Mouse (Mus musculus) midbrain, embryonic 14.5 days (tissue): ENCODE data around the gene Camk1d. TPM values are rescaled to one million over a fixed set of nuclear protein-coding genes. Genes with fewer than 3 reads are reported as not detected.
"Not testable (repeated sequence)": the region's sequence is repeated elsewhere in the genome, so short reads cannot be mapped to it uniquely, and the experiment has no call there.

ENCODE experiments used
- ATAC-seq: fragments of 200-750 bp; cut with Nextera tagmentation; 2 replicates; pipeline ENCODE4 v1.8.0; 2017; ENCODE audit warnings: moderate number of reproducible peaks, moderate library complexity; ENCODE audit not compliant: low FRiP score, low TSS enrichment
- DNase-seq: peaks from one replicate; pipeline ENCODE4 v3.0.0-alpha.2; 2015
- H3K27ac ChIP-seq: fragments of 300-500 bp; sonication (generic); replicated peaks from 2 replicates; pipeline ENCODE4 v1.5.1; 2014; ENCODE audit warnings: mild to moderate bottlenecking, low read depth, low read length, moderate library complexity
- H3K27me3 ChIP-seq: fragments of 300-500 bp; sonication (generic); 2 replicates; pipeline ENCODE4 v1.6.1; 2014; ENCODE audit warnings: low read length, control low read depth, mixed read lengths; ENCODE audit not compliant: control insufficient read depth, insufficient read depth
- H3K36me3 ChIP-seq: fragments of 300-500 bp; sonication (generic); 2 replicates; pipeline ENCODE4 v1.6.1; 2014; ENCODE audit warnings: low read length, control low read depth; ENCODE audit not compliant: control insufficient read depth, insufficient read depth
- H3K4me1 ChIP-seq: fragments of 300-500 bp; sonication (generic); 2 replicates; pipeline ENCODE4 v1.6.1; 2014; ENCODE audit warnings: mild to moderate bottlenecking, antibody characterized with exemption, low read length, control low read depth; ENCODE audit not compliant: control insufficient read depth, insufficient read depth
- H3K4me2 ChIP-seq: fragments of 300-500 bp; sonication (generic); 2 replicates; pipeline ENCODE4 v1.6.1; 2014; ENCODE audit warnings: mild to moderate bottlenecking, low read length, moderate library complexity
- H3K4me3 ChIP-seq: fragments of 300-500 bp; sonication (generic); replicated peaks from 2 replicates; pipeline ENCODE4 v1.5.1; 2014; ENCODE audit warnings: low read depth, low read length
- H3K9ac ChIP-seq: fragments of 300-500 bp; sonication (generic); replicated peaks from 2 replicates; pipeline ENCODE4 v1.6.1; 2014; ENCODE audit warnings: mild to moderate bottlenecking, low read length, moderate library complexity
- H3K9me3 ChIP-seq: fragments of 300-500 bp; sonication (generic); 2 replicates; pipeline ENCODE4 v1.6.1; 2016; ENCODE audit warnings: low read length, control low read depth, mixed read lengths; ENCODE audit not compliant: control insufficient read depth
- WGBS: fragments of 180-500 bp; shearing (Covaris S2); extraction: QIAGEN DNeasy Blood & Tissue Kit; methylation state at CpG from one replicate; pipeline ENCODE4 v1.1.7; 2014; 5-methylcytosine and 5-hydroxymethylcytosine counted together
- polyA plus RNA-seq: library from polyadenylated mRNA; unstranded; fragments of >200 nt; fragmentation: Nextera tagmentation; extraction: Ambion mirVana; gene quantifications from 2 replicates; pipeline ENCODE4 v1.2.1, GENCODE M21; 2014

The Camk1d gene
- polyA plus RNA-seq, 1 experiment from 2014 or later, result 6.0 TPM

GRCm38 (mm10) chr2:5392470-5392869, 321.8 kb downstream of the Camk1d start:
- no peak overlapping the region for H3K27ac ChIP-seq
- no peak overlapping the region for H3K4me3 ChIP-seq
- H3K9me3 ChIP-seq, result no peaks in the 10 kb centered on the region
- H3K4me1 ChIP-seq, result no peaks in the 10 kb centered on the region
- no peak overlapping the region for H3K4me2 ChIP-seq
- WGBS, result 94% methylated on average over 4 of the region's 4 CpGs
- H3K36me3 ChIP-seq, result no peaks in the 10 kb centered on the region
- H3K9ac ChIP-seq, result no peak overlapping the region
- no peak for ATAC-seq
- H3K27me3 ChIP-seq, result no peaks in the 10 kb centered on the region
- DNase-seq, result no peak

DNA sequence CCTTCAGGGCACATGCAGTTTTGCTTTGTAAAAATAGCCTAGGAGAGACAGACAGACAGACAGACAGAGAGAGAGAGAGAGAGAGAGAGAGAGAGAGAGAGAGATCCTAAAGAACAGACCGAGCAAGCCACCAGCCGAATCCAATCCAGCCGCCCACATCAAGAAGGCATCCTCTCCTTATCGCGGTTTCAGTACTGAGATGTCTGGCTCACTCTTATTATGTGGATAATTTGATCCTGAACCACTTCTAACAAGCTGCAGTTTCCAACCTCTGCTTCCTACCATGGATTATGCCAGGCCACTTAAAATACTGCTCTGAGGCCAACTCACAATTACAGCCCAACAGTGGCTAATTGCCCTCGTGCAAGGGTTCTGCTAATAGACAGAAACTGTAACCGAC, 325.9 kb downstream of the Camk1d start:
- no peak for ATAC-seq

GRCm38 (mm10) chr2:5381712-5382710, 332.3 kb downstream of the Camk1d start:
- Histone ChIP-seq H3K4me2 (no peak overlapping the region), H3K27me3 (no peaks in the 10 kb centered on the region), H3K27ac (peak overlapping the region; percentile 63), H3K4me3 (no peak overlapping the region), H3K9ac (no peak overlapping the region), H3K36me3 (no peaks in the 10 kb centered on the region), H3K4me1 (peaks cover 25% of the 10 kb centered on the region), H3K9me3 (no peaks in the 10 kb centered on the region)
- ATAC-seq (peak; percentile 32; the same call in 1 of the 2 replicates), DNase-seq (peak; percentile 70)
- 18% methylated on average over 12 of the region's 12 CpGs for WGBS

More for the DNA sequence above, 325.9 kb downstream of the Camk1d start:
- no peak overlapping the region for H3K9ac ChIP-seq
- H3K9me3 ChIP-seq, result no peaks in the 10 kb centered on the region
- no peaks in the 10 kb centered on the region for H3K4me1 ChIP-seq
- DNase-seq, result no peak
- no peaks in the 10 kb centered on the region for H3K36me3 ChIP-seq
- 93% methylated on average over 7 of the region's 7 CpGs for WGBS
- no peak overlapping the region for H3K27ac ChIP-seq
- no peaks in the 10 kb centered on the region for H3K27me3 ChIP-seq
- H3K4me2 ChIP-seq, result no peak overlapping the region
- no peak overlapping the region for H3K4me3 ChIP-seq

GRCm38 (mm10) chr2:5380973-5381372, 333.3 kb downstream of the Camk1d start:
- H3K4me2 ChIP-seq, result no peak overlapping the region
- no peaks in the 10 kb centered on the region for H3K9me3 ChIP-seq
- ATAC-seq (no peak), DNase-seq (no peak)
- H3K4me1 ChIP-seq, result peaks cover 29% of the 10 kb centered on the region
- H3K27ac ChIP-seq, result peak overlapping the region; percentile 63
- no peaks in the 10 kb centered on the region for H3K36me3 ChIP-seq
- H3K9ac ChIP-seq, result no peak overlapping the region
- no peaks in the 10 kb centered on the region for H3K27me3 ChIP-seq
- H3K4me3 ChIP-seq, result no peak overlapping the region
- WGBS, result 52% methylated on average over 7 of the region's 7 CpGs

- not testable (repeated sequence) for H3K4me2 ChIP-seq, H3K27me3 ChIP-seq, H3K27ac ChIP-seq, H3K36me3 ChIP-seq, H3K9ac ChIP-seq, H3K9me3 ChIP-seq, H3K4me3 ChIP-seq, ATAC-seq, DNase-seq
- H3K4me1 ChIP-seq, result peaks cover 29% of the 10 kb centered on the region
- WGBS, result 58% methylated on average over 18 of the region's 18 CpGs
These were observed 335.4 kb downstream of the Camk1d start for GRCm38 (mm10) chr2:5378922-5379321.

- ATAC-seq, result no peak
- H3K27ac ChIP-seq, result peak overlapping the region; percentile 49
- peak; percentile 50 for DNase-seq
- H3K9ac ChIP-seq, result no peak overlapping the region
- no peaks in the 10 kb centered on the region for H3K27me3 ChIP-seq
- no peaks in the 10 kb centered on the region for H3K9me3 ChIP-seq
- H3K4me2 ChIP-seq, result no peak overlapping the region
- peaks cover 29% of the 10 kb centered on the region for H3K4me1 ChIP-seq
- WGBS, result 43% methylated on average over 6 of the region's 6 CpGs
- H3K36me3 ChIP-seq, result no peaks in the 10 kb centered on the region
- no peak overlapping the region for H3K4me3 ChIP-seq
These were observed 336.1 kb downstream of the Camk1d start for GRCm38 (mm10) chr2:5378066-5378672.

DNA sequence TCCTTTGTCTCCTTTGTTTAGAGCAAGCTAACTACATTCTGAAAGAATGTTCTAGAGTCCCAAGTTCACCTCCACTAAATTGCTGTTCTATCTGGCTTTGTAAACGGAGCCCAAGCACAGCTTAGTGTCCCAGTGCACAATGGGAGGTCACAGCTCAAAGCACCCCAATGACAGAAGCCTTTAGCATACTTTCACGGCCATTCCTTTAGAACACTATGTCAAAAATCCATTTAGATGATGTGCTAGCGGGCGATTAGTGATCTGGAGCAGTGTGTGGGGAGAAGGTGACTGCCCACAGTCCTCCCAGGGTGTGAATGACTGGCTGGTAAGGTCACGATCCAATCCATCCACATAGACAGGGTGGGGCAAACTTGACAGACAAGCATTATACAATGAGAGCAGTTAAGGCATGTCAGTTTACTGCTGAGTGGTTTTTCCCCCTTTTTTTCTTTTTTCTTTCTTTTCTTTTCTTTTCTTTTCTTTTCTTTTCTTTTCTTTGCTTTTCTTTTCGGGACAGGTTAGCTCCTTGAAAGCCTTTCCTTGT, 341.4 kb downstream of the Camk1d start:
- no peak overlapping the region for H3K4me3 ChIP-seq
- H3K27me3 ChIP-seq, result no peaks in the 10 kb centered on the region
- no peaks in the 10 kb centered on the region for H3K36me3 ChIP-seq
- H3K4me1 ChIP-seq, result peaks cover 11% of the 10 kb centered on the region
- DNase-seq (no peak), ATAC-seq (no peak)
- H3K9me3 ChIP-seq, result no peaks in the 10 kb centered on the region
- H3K27ac ChIP-seq, result no peak overlapping the region
- 21% methylated on average over 6 of the region's 6 CpGs for WGBS
- no peak overlapping the region for H3K9ac ChIP-seq
- no peak overlapping the region for H3K4me2 ChIP-seq

- no peak overlapping the region for H3K4me3 ChIP-seq
- no peaks in the 10 kb centered on the region for H3K4me1 ChIP-seq
- H3K4me2 ChIP-seq, result no peak overlapping the region
- no peaks in the 10 kb centered on the region for H3K36me3 ChIP-seq
- no peak overlapping the region for H3K27ac ChIP-seq
- DNase-seq (no peak), ATAC-seq (no peak)
- 84% methylated on average over 3 of the region's 3 CpGs for WGBS
- H3K27me3 ChIP-seq, result no peaks in the 10 kb centered on the region
- H3K9ac ChIP-seq, result no peak overlapping the region
- no peaks in the 10 kb centered on the region for H3K9me3 ChIP-seq
These were observed 343.0 kb downstream of the Camk1d start for GRCm38 (mm10) chr2:5371316-5371715.
